Mouse (Mus musculus) embryonic fibroblast, embryonic 13.5 days (primary cell): ENCODE measurements around the gene Mrpl57.

Source experiments
- CTCF ChIP-seq: IDR thresholded peaks from 2 replicates; pipeline ENCODE4 v1.5.1; 2011; ENCODE audit warnings: mild to moderate bottlenecking, control low read depth, low read length, moderate library complexity, borderline replicate concordance; ENCODE audit not compliant: insufficient read depth
- POLR2A ChIP-seq: IDR thresholded peaks from 2 replicates; pipeline ENCODE4 v1.6.1; 2011; ENCODE audit warnings: low read depth, mild to moderate bottlenecking, control low read depth, low read length, moderate library complexity

DNA sequence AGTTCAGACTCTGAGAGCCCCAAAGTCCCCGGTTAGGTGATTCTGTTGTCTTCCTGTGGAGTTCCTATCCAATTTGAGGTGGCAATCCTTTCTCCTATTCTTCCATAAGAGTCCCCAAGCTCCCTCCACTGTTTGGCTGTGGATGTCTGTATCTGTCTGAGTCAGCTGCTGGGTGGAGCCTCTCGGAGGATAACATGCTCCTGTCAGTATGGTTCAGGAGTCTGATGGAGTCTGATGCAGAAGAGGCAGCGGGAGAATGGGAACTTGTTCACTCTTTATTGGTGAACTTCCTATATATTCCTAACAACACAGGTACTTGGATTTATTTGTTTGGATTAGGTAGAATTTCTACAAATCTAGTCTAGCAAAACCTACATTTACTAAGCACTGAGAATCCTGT, 18.5 kb downstream of the Mrpl57 start:
- TF ChIP-seq CTCF (no peak), POLR2A (no peak)
